Comparison of ENCODE assay signal across 26 mouse cellular contexts in genomic region chr17:45053371-45053770, GRCm38 (mm10).
"Had no signal": no experiment of that assay in that cellular context is flagged by ENCODE, and none has a peak within 500 bp of the region (broad histone marks: within the 10 kb centered on the region; RNA-seq: fewer than 3 reads in every experiment).

No protein-coding gene starts in this region.

- H3K27me3 ChIP-seq: embryonic facial prominence, embryonic 12.5 days; embryonic facial prominence, embryonic 15.5 days; forebrain, embryonic 12.5 days; forebrain, embryonic 13.5 days; forebrain, embryonic 15.5 days; heart, embryonic 12.5 days had no signal

- H3K9ac ChIP-seq: embryonic facial prominence, embryonic 12.5 days; embryonic facial prominence, embryonic 15.5 days; forebrain, embryonic 12.5 days; forebrain, embryonic 13.5 days; forebrain, embryonic 15.5 days; forebrain, postnatal 0 days; heart, embryonic 12.5 days had no signal

- H3K36me3 ChIP-seq: embryonic facial prominence, embryonic 12.5 days; embryonic facial prominence, embryonic 15.5 days; forebrain, embryonic 10.5 days; forebrain, embryonic 12.5 days; forebrain, embryonic 15.5 days; heart, embryonic 10.5 days; heart, embryonic 12.5 days had no signal

- DNase-seq: cerebellum, adult 8-10 months; cerebellum, adult 9-10 months; cerebellum, adult 9-11 months; cerebellum, postnatal 25 days; cerebellum, postnatal 36 days; embryo, embryonic 11 days; forebrain, postnatal 0 days; gastrocnemius, adult 2 months; gastrocnemius, postnatal 10 days; gastrocnemius, postnatal 14 days; gastrocnemius, postnatal 25 days; gastrocnemius, postnatal 36 days; heart, adult 18-20 months; heart, adult 2 months had no signal

- H3K4me2 ChIP-seq: embryonic facial prominence, embryonic 12.5 days; embryonic facial prominence, embryonic 15.5 days; forebrain, embryonic 12.5 days; forebrain, embryonic 13.5 days; forebrain, embryonic 15.5 days; heart, embryonic 11.5 days; heart, embryonic 12.5 days had no signal

- H3K27ac ChIP-seq: forebrain, embryonic 10.5 days; forebrain, embryonic 12.5 days; forebrain, embryonic 13.5 days; forebrain, embryonic 15.5 days; gastrocnemius, adult 2 months; heart, adult 2 months; heart, embryonic 10.5 days had no signal

- H3K4me1 ChIP-seq: forebrain, embryonic 10.5 days; forebrain, embryonic 12.5 days; forebrain, embryonic 13.5 days; heart, embryonic 10.5 days; heart, embryonic 12.5 days had no signal

- H3K4me3 ChIP-seq: embryonic facial prominence, embryonic 12.5 days; embryonic facial prominence, embryonic 15.5 days; erythroblast, embryonic 14.5 days; forebrain, embryonic 10.5 days; forebrain, embryonic 12.5 days; forebrain, embryonic 13.5 days; forebrain, embryonic 15.5 days; gastrocnemius, adult 2 months; heart, adult 2 months; heart, embryonic 10.5 days; heart, embryonic 12.5 days had no signal

- ATAC-seq: forebrain, embryonic 13.5 days; forebrain, embryonic 14.5 days; forebrain, embryonic 15.5 days; forebrain, embryonic 16.5 days; forebrain, postnatal 0 days had no signal

- H3K9me3 ChIP-seq: embryonic facial prominence, embryonic 12.5 days; embryonic facial prominence, embryonic 15.5 days; forebrain, embryonic 10.5 days; forebrain, embryonic 12.5 days; forebrain, embryonic 13.5 days; forebrain, embryonic 15.5 days; heart, embryonic 10.5 days; heart, embryonic 12.5 days had no signal
